Mouse (Mus musculus) heart, embryonic 15.5 days (tissue): ENCODE data around the gene Stard7. TPM values are rescaled to one million over a fixed set of nuclear protein-coding genes. Genes with fewer than 3 reads are reported as not detected.

Experiments
- ATAC-seq: fragments of 200-750 bp; cut with Nextera tagmentation; replicated peaks from 2 replicates; pipeline ENCODE4 v1.8.0; 2017; ENCODE audit warnings: low read depth, moderate TSS enrichment; ENCODE audit not compliant: insufficient number of reproducible peaks, insufficient read depth, low FRiP score
- H3K27ac ChIP-seq: fragments of 300-500 bp; sonication (generic); 2 replicates; pipeline ENCODE4 v1.5.1; 2015; ENCODE audit warnings: mild to moderate bottlenecking, inconsistent platforms
- H3K27me3 ChIP-seq: fragments of 300-500 bp; sonication (generic); 2 replicates; pipeline ENCODE4 v1.6.1; 2015; ENCODE audit warnings: inconsistent platforms
- H3K36me3 ChIP-seq: fragments of 300-500 bp; sonication (generic); 2 replicates; pipeline ENCODE4 v1.6.1; 2015; ENCODE audit warnings: mild to moderate bottlenecking, inconsistent platforms
- H3K4me1 ChIP-seq: fragments of 300-500 bp; sonication (generic); replicated peaks from 2 replicates; pipeline ENCODE4 v1.6.1; 2015; ENCODE audit warnings: inconsistent platforms
- H3K4me2 ChIP-seq: fragments of 300-500 bp; sonication (generic); 2 replicates; pipeline ENCODE4 v1.6.1; 2015; ENCODE audit warnings: inconsistent platforms, mild to moderate bottlenecking, moderate library complexity
- H3K4me3 ChIP-seq: fragments of 300-500 bp; sonication (generic); 2 replicates; pipeline ENCODE4 v1.5.1; 2015; ENCODE audit warnings: mild to moderate bottlenecking, inconsistent platforms
- H3K9ac ChIP-seq: fragments of 300-500 bp; sonication (generic); 2 replicates; pipeline ENCODE4 v1.6.1; 2015; ENCODE audit warnings: mild to moderate bottlenecking, inconsistent platforms
- H3K9me3 ChIP-seq: fragments of 300-500 bp; sonication (generic); replicated peaks from 2 replicates; pipeline ENCODE4 v1.6.1; 2016; ENCODE audit warnings: inconsistent platforms
- WGBS: fragments of 180-500 bp; shearing (Covaris S2); methylation state at CpG from one replicate; pipeline ENCODE4 v1.1.7; 2015; ENCODE audit warnings: mixed read lengths; 5-methylcytosine and 5-hydroxymethylcytosine counted together
- polyA plus RNA-seq: library from polyadenylated mRNA; unstranded; fragments of >200 nt; fragmentation: Nextera tagmentation; extraction: Ambion mirVana; gene quantifications from 2 replicates; pipeline ENCODE4 v1.2.1, GENCODE M21; 2015

Stard7 gene
- 99.6 and 102 TPM in 2 replicates for polyA plus RNA-seq

DNA sequence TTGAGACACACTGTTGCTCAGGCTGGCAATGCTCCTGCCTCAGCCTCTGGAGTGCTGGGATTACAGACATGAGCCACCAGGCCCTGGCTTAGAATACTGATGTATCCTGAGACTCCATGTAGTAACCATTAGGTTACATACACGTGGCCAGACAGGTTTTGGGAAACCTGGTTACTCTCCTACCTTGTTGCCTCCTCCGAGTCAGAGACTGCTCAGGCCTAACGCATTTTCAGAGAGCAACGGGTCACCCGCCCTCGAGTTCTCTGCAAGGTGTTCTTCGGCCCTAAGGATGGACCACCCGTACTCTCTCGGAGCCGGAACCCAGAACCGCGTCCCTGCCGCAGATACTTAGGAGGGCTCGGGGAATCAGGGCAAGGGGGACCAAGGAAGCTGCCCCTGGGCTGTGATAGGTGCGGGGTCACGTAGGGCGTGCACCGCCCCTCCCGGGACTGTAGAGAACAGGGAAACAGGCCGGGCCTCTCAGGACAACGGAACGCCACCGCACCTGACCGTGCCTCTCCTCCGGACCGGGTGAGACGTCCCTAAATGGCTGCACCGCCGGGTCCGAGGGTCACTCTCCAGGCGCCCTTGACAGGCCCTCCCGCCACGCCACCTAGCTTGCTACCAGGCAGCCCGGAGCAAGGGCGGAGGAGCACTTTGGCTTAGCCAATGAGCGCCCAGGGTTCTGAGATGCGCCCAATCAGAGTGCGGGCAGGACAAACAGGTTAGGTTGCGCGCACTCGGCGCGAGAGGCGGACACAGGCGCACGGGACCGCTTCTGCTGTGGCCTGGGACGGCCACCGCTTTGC, at the start of gene Stard7:
Stard7 (plus strand) TSS at position 728 of the 809 bp plus-strand sequence.
- H3K9ac ChIP-seq: peak within 1 kb of the TSS; percentile 97
- H3K36me3 ChIP-seq: no peaks in the 10 kb centered on the region
- peak within 1 kb of the TSS; percentile 68 for H3K4me2 ChIP-seq
- WGBS: under 1% methylated on average over 49 of the region's 49 CpGs
- H3K4me1 ChIP-seq: peaks cover 18% of the 10 kb centered on the region
- peak within 1 kb of the TSS; percentile 99 for H3K27ac ChIP-seq
- peak; percentile 98 for ATAC-seq
- H3K27me3 ChIP-seq: no peaks in the 10 kb centered on the region
- peak within 1 kb of the TSS; percentile 95 for H3K4me3 ChIP-seq
- H3K9me3 ChIP-seq: no peaks in the 10 kb centered on the region

DNA sequence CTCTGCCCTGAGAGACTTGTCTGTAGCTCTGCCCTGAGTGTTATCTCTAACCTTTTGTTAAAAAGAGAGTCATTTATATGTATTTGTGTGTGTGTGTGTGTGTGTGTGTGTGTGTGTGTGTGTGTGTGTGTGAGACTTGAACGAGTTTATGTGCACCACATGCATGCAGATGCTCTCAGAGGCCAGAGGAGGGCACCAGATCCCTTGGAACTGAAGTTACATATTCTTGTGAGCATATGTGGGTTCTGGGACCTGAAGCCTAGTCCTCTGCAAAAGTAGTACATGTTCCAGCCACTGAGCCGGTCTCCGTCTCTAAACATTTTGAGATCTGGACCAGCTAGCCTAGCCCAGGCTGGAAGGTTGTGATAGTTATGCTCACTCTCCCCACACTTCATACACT, 44.8 kb upstream of the Stard7 start:
- Histone ChIP-seq H3K36me3 (peaks cover 95% of the 10 kb centered on the region), H3K27me3 (no peaks in the 10 kb centered on the region), H3K4me3 (no peak overlapping the region), H3K4me2 (no peak overlapping the region), H3K9me3 (no peaks in the 10 kb centered on the region), H3K27ac (no peak overlapping the region), H3K4me1 (no peaks in the 10 kb centered on the region), H3K9ac (no peak overlapping the region)
- no peak for ATAC-seq
- WGBS: 92% methylated on average over 3 of the region's 3 CpGs

DNA sequence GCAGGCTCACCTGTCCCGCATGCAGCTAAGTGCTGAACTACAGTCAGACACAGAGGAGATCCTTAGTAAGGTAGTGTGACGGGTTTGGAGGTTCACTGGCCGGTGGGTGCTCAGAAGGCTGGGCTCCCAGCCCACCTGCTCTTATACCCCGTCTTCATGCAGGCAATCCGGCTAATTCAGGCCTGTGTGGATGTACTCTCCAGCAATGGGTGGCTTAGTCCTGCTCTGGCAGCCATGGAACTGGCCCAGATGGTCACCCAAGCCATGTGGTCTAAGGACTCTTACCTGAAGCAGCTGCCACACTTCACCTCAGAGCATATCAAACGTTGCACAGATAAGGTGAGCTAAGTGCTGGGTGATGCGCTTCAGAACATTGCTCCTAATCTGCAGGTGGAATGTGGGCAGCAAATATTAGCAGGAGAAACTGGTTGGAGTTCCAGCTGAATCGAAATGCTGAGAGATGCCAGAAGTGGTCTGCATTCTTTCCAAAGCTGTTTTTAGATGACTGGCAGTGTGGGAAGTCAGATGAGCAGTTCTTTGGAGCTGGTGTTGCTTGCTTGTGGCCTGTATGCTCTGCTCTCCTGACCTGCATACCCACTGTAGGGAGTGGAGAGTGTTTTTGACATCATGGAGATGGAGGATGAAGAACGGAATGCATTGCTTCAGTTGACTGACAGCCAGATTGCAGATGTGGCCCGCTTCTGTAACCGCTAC, 32.0 kb upstream of the Stard7 start:
- H3K36me3 ChIP-seq: peaks cover 92% of the 10 kb centered on the region
- H3K27me3 ChIP-seq: no peaks in the 10 kb centered on the region
- WGBS: 68% methylated on average over 11 of the region's 11 CpGs
- no peaks in the 10 kb centered on the region for H3K9me3 ChIP-seq
- H3K4me2 ChIP-seq: peak overlapping the region; percentile 3; the same call in 1 of the 2 replicates
- peak overlapping the region; percentile 67 for H3K27ac ChIP-seq
- peaks cover 10% of the 10 kb centered on the region for H3K4me1 ChIP-seq
- H3K9ac ChIP-seq: no peak overlapping the region
- no peak overlapping the region for H3K4me3 ChIP-seq
- peak; percentile 43; the same call in 1 of the 2 replicates for ATAC-seq

DNA sequence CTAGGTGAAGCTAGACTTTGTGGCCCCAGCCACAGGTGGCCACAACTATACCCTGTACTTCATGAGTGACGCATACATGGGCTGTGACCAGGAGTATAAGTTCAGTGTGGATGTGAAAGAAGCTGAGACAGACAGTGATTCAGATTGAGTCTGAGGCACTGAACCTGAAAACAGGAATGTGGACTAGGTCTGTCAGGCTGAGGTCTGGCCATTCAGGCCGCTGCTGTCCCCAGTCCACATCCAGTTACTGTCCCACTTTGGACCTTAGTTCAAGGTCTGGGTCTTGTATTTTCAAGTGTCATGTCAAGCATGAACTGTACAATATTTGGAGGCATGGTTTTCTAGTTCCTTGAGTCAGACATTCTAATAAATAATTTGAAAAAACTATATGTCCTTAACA, 30.0 kb upstream of the Stard7 start:
- Histone ChIP-seq H3K36me3 (peaks cover 87% of the 10 kb centered on the region), H3K4me3 (no peak overlapping the region), H3K9me3 (no peaks in the 10 kb centered on the region), H3K27me3 (no peaks in the 10 kb centered on the region), H3K4me1 (peaks cover 10% of the 10 kb centered on the region), H3K4me2 (no peak overlapping the region), H3K9ac (no peak overlapping the region), H3K27ac (no peak overlapping the region)
- ATAC-seq: no peak
- WGBS: 94% methylated on average over 2 of the region's 2 CpGs

DNA sequence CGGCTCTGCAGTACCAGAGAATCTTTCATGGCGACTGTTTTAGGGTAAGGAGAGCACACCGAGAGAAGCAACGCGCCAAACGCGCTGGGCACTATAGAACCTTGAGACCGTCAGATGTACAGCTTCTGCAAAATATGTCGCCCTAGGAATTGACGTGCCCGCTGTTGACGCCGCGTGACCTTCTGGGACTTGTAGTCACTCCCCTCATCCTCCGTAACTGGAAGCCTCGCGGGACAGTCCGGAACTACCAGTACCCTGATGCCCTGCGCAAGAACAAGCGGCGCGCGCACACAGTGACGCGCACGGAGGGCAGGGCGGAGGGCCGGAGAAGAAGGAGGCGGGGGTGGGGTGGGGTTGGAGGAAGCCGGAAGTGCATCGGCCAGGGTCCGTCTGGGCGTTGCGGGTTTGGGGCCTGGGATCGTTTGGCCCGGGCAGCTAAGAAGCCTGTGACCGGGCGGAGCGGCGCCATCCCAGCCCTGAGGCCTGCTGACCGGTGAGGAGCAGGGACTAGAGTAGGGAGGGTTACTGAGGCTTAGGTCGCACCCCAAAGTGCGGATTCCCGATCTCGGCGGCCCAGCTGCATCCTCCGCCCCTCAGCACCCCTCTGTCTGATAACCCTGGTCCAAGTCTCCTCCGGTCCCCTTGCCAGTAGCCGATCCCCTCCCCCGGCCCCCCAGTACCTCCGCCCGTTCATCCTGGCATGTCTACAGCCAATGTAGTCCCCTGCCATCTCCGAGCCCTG, 22.3 kb upstream of the Stard7 start, which contains the start of the genes Ciao1 and Tmem127:
Ciao1 (minus strand) TSS at position 225 of the 742 bp plus-strand sequence.
Tmem127 (plus strand) TSS at position 317 of the 742 bp plus-strand sequence.
- ATAC-seq: peak; percentile 98
- Histone ChIP-seq H3K36me3 (peaks cover 32% of the 10 kb centered on the region), H3K9ac (peak within 1 kb of the TSS; percentile 93), H3K4me1 (peaks cover 45% of the 10 kb centered on the region), H3K27me3 (no peaks in the 10 kb centered on the region), H3K4me3 (peak within 1 kb of the TSS; percentile 97), H3K9me3 (no peaks in the 10 kb centered on the region), H3K4me2 (peak within 1 kb of the TSS; percentile 96), H3K27ac (peak within 1 kb of the TSS; percentile 82)
- WGBS: under 1% methylated on average over 53 of the region's 53 CpGs

DNA sequence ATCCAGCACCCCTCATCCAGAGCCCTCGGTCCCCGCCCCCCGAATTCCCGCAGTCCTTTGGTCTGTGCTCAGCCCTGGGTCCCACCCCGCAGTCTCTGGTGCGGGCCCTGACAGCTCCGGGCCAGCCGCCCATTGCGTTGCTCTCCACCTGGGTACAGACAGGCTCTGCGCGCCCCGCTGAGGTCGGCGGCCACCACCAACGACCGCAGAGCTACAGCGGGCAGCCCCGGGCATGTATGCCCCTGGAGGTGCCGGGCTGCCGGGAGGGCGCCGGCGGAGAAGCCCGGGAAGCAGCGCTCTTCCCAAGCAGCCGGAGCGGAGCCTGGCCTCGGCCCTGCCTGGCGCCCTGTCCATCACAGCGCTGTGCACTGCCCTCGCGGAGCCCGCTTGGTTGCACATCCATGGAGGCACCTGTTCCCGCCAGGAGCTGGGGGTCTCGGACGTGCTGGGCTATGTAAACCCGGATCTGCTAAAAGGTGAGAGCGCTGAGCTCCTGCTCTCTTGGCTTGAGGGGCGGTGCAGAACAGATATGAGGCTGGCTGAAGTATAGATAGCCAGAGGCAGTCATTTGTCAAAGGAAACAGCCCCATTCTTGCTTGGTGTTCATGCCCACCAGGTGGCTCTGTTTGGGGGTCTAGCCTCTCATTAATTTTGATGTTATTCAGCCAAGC, 21.5 kb upstream of the Stard7 start:
- H3K36me3 ChIP-seq: peaks cover 28% of the 10 kb centered on the region
- H3K4me2 ChIP-seq: peak overlapping the region; percentile 96
- peak overlapping the region; percentile 97 for H3K4me3 ChIP-seq
- H3K9me3 ChIP-seq: no peaks in the 10 kb centered on the region
- peaks cover 45% of the 10 kb centered on the region for H3K4me1 ChIP-seq
- peak; percentile 40 for ATAC-seq
- H3K27ac ChIP-seq: peak overlapping the region; percentile 82
- H3K27me3 ChIP-seq: no peaks in the 10 kb centered on the region
- peak overlapping the region; percentile 89 for H3K9ac ChIP-seq
- WGBS: under 1% methylated on average over 39 of the region's 39 CpGs

DNA sequence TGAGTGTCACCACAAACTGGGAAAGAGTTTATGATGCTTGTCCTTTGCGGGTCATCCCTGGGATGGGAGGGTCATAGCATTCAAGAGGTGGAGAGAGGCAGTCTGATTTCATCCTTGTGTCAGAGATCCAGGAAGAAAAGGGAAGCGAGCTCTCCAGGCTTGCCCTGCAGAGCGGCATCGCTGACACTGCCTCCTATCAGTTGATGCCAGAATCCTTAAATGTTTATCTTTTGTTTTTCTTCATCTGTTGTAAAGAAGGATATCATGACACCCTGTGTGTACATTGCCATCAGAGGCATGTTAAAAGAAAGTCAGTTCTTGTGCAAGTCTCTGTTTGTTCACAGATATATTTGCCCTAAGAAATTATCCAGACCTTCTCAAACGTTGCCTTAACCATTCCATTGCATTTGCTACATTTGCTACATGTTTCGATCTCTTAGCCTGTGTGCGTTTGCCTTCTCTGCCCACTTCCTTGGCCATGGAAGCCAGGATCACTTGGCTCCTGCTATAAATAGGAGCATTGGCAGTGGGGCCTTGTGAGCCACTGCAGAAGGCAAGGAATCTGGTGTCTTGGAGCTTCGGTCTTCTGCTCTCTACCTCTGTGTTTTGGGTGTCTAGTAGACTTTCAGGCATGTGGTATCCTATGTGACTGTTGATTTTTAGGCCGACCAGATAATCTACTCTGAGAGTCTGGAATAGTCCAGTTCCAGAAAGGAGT, 19.6 kb upstream of the Stard7 start:
- WGBS: 74% methylated on average over 9 of the region's 9 CpGs
- Histone ChIP-seq H3K9ac (no peak overlapping the region), H3K4me1 (peaks cover 45% of the 10 kb centered on the region), H3K4me3 (no peak overlapping the region), H3K27me3 (no peaks in the 10 kb centered on the region), H3K27ac (peak overlapping the region; percentile 68), H3K9me3 (no peaks in the 10 kb centered on the region), H3K36me3 (peaks cover 10% of the 10 kb centered on the region), H3K4me2 (no peak overlapping the region)
- no peak for ATAC-seq

DNA sequence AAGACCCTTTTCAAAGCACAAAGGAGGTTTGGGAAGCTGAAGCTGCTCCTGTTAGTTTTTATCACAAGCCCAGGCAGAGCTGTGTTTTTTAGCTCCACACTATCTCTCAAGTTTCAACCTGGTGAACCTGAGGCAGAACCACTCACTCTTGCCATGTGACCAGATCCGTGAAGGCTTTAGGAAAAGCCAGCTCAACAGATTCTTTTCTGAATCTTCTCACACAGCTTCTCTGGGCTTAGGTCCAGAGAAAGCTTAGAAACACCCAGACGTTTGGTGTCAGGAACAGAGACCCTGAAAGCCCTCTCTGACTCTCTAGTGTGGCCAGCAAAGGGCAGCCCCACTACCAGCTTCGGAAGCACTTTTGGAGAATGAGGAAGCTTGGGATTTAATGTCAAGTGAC, 18.6 kb upstream of the Stard7 start:
- H3K4me2 ChIP-seq: no peak overlapping the region
- ATAC-seq: no peak
- H3K27me3 ChIP-seq: no peaks in the 10 kb centered on the region
- H3K27ac ChIP-seq: peak overlapping the region; percentile 68
- H3K4me1 ChIP-seq: peaks cover 44% of the 10 kb centered on the region
- 39% methylated on average over 3 of the region's 3 CpGs for WGBS
- H3K9me3 ChIP-seq: no peaks in the 10 kb centered on the region
- no peak overlapping the region for H3K4me3 ChIP-seq
- no peak overlapping the region for H3K9ac ChIP-seq
- H3K36me3 ChIP-seq: peaks cover 3% of the 10 kb centered on the region; the same call in 1 of the 2 replicates

DNA sequence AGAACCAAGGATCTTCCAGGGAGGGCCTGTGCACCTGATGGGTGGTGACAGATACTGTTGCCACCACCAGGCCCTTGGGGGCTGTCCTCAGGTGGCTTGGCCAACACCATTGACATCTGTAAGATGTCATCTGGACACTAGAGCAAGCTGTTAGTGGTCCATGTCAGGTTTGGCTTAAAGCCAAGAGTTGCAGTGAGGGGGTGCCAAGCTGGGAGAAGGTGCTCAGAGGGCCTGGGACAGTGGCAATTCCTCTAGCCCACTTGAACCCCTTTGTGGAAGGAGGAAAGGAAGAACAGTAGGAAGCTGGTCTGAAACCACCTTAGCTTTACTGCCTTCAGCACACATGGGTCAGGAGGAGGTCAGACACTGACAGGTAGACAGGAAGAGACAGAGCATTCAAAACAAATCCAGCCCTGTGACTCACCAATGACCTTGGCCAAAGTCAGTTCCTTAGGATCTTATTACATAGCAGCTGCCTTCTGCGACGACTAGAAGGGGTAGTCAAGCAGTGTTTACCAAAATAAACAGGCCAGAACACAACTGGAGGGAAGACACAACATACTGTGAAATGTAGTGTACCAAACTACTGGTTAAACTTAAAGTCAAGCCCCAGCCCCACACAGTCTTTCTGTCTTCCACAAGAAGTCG, 18.0 kb upstream of the Stard7 start:
- H3K4me2 ChIP-seq: no peak overlapping the region
- no peaks in the 10 kb centered on the region for H3K9me3 ChIP-seq
- peaks cover 38% of the 10 kb centered on the region for H3K4me1 ChIP-seq
- no peak overlapping the region for H3K9ac ChIP-seq
- H3K36me3 ChIP-seq: 0 out of 2 replicates have a peak, but pooled peaks cover 6% of the 10 kb centered on the region
- peak overlapping the region; percentile 68 for H3K27ac ChIP-seq
- H3K4me3 ChIP-seq: no peak overlapping the region
- H3K27me3 ChIP-seq: no peaks in the 10 kb centered on the region
- ATAC-seq: no peak
- 40% methylated on average over 3 of the region's 3 CpGs for WGBS

DNA sequence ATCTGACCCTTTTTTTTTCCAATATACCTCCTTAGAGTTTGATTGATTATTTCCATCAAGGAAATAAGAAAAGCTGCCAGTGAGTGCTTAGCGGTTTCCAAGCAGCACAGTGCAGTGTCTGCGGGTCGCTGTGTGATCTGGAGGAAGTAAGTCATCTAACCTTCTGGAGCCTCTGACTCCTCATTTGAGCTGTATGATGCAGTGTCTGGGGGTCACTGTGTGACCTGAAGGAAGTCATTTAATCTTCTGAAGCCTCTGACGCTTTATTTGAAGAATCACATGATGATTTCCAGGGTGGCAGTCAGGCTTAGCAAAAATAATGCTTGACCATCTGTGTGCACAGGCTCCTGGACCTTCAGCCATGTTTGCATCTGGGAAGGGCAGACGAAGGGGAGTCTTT, 17.2 kb upstream of the Stard7 start:
- peaks cover 37% of the 10 kb centered on the region for H3K4me1 ChIP-seq
- no peak for ATAC-seq
- H3K36me3 ChIP-seq: peaks cover 13% of the 10 kb centered on the region
- no peak overlapping the region for H3K9ac ChIP-seq
- H3K27me3 ChIP-seq: no peaks in the 10 kb centered on the region
- peak overlapping the region; percentile 68; the same call in 1 of the 2 replicates for H3K27ac ChIP-seq
- 77% methylated on average over 5 of the region's 5 CpGs for WGBS
- no peak overlapping the region for H3K4me2 ChIP-seq
- H3K4me3 ChIP-seq: no peak overlapping the region
- no peaks in the 10 kb centered on the region for H3K9me3 ChIP-seq
